Mouse (Mus musculus) liver, postnatal 0 days (tissue): Measurements from ENCODE around the gene Nhs.

Experiments used
- CTCF ChIP-seq: sonication (generic); IDR thresholded peaks from 2 replicates; pipeline ENCODE4 v1.5.1; 2016; ENCODE audit warnings: antibody characterized with exemption, low read depth
- EP300 ChIP-seq: IDR thresholded peaks from 2 replicates; pipeline ENCODE4 v1.6.1; 2016; ENCODE audit warnings: antibody characterized with exemption, low read depth, mild to moderate bottlenecking

DNA sequence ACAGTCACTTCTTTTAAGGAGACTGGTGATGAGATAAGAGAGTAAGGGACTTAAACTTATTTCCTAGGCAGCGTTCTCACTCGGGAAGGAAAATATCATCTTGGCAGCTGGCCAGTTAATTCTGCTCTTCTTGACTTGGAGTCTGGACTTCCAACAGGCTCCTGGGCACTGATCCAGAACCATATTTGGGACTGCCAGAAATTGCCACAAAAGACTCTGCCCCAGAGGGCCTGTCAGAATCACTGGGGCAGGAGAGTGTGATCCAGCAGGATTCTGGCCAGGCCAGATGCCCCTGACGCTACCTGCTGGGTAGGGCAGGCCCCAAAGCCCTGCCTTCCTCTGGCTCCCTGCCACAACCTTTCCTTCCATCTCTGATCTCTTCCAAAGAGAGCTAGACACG, 198.4 kb downstream of the Nhs start:
- TF ChIP-seq CTCF (no peak), EP300 (no peak)
